Mouse (Mus musculus) adrenal gland, adult (tissue): ENCODE measurements at regions not wholly inside any gene's neighbourhood (a gene's known extent, or its start where the extent isn't known, plus 50 kb on each side); places are given as distances from the start of the nearest gene placed in this dataset.

Experiments used
- DNase-seq, 2 experiments: peaks; one replicate each; pipeline ENCODE4 v3.0.0; 2022 to 2023; ENCODE audit warnings: low spot score in 1 of 2; ENCODE audit not compliant: inconsistent age in 2 of 2

GRCm38 (mm10) chr1:190526046-190526445 is 355.5 kb upstream of the Prox1 start:
- DNase-seq: no peak

GRCm38 (mm10) chr1:190500106-190500505 is 329.6 kb upstream of the Prox1 start:
- DNase-seq: no peak

- no peak for DNase-seq
Measured at GRCm38 (mm10) chr1:190497474-190497873, 327.0 kb upstream of the Prox1 start.

- DNase-seq: no peak
Measured at GRCm38 (mm10) chr1:190495741-190496520, 325.4 kb upstream of the Prox1 start.

GRCm38 (mm10) chr1:190486551-190487104 is 316.1 kb upstream of the Prox1 start:
- DNase-seq: peak in 1 of 2 experiments; percentile 30

GRCm38 (mm10) chr1:190483366-190483765 is 312.9 kb upstream of the Prox1 start:
- DNase-seq: no peak

GRCm38 (mm10) chr1:190481071-190481470 is 310.6 kb upstream of the Prox1 start:
- peak in 1 of 2 experiments; percentile 42 for DNase-seq

GRCm38 (mm10) chr1:190480601-190481000 is 310.1 kb upstream of the Prox1 start:
- peak in 1 of 2 experiments; percentile 58 for DNase-seq

- no peak for DNase-seq
Measured at GRCm38 (mm10) chr1:190472761-190473160, 302.2 kb upstream of the Prox1 start.

- no peak for DNase-seq
Measured at GRCm38 (mm10) chr1:190470336-190470735, 299.8 kb upstream of the Prox1 start.

GRCm38 (mm10) chr1:190457541-190458061 is 287.1 kb upstream of the Prox1 start:
- no peak for DNase-seq

GRCm38 (mm10) chr1:190453549-190453948 is 283.0 kb upstream of the Prox1 start:
- DNase-seq: no peak

GRCm38 (mm10) chr1:190452115-190452842 is 281.8 kb upstream of the Prox1 start:
- DNase-seq: no peak

GRCm38 (mm10) chr1:190448263-190448662 is 277.7 kb upstream of the Prox1 start:
- no peak for DNase-seq

- DNase-seq: no peak
Measured at GRCm38 (mm10) chr1:190447253-190447652, 276.7 kb upstream of the Prox1 start.

- DNase-seq: no peak
Measured at GRCm38 (mm10) chr1:190446676-190447075, 276.2 kb upstream of the Prox1 start.

GRCm38 (mm10) chr1:190444366-190444765 is 273.9 kb upstream of the Prox1 start:
- DNase-seq: no peak

- DNase-seq: no peak
Measured at GRCm38 (mm10) chr1:190443234-190443633, 272.7 kb upstream of the Prox1 start.

- peak; percentile 55 to 76 for DNase-seq
Measured at GRCm38 (mm10) chr1:190442166-190442565, 271.7 kb upstream of the Prox1 start.

GRCm38 (mm10) chr1:190438789-190439188 is 268.3 kb upstream of the Prox1 start:
- DNase-seq: peak; percentile 81 to 91

- peak in 1 of 2 experiments; percentile 42 for DNase-seq
Measured at GRCm38 (mm10) chr1:190422874-190423273, 252.4 kb upstream of the Prox1 start.

- no peak for DNase-seq
Measured at GRCm38 (mm10) chr1:190419709-190420108, 249.2 kb upstream of the Prox1 start.
